Mouse (Mus musculus) myocyte (in vitro differentiated cells): Measurements from ENCODE around the gene Card9. TPM values are rescaled to one million over a fixed set of nuclear protein-coding genes. Genes with fewer than 3 reads are reported as not detected.
A peak's percentile ranks its signal among the peaks of the same experiment; 100 is the strongest.

Experiments
- H3K27me3 ChIP-seq: one replicate; pipeline ENCODE4 v1.6.1; 2011; ENCODE audit not compliant: control insufficient read depth, insufficient read depth, insufficient read length
- H3K36me3 ChIP-seq: one replicate; pipeline ENCODE4 v1.6.1; 2011; ENCODE audit not compliant: control insufficient read depth, insufficient read depth
- H3K4me2 ChIP-seq: one replicate; pipeline ENCODE4 v1.6.1; 2011; ENCODE audit warnings: low read depth, control low read depth
- H3K4me3 ChIP-seq: one replicate; pipeline ENCODE4 v1.5.1; 2011; ENCODE audit warnings: mild to moderate bottlenecking, control low read depth, moderate library complexity
- H3K79me2 ChIP-seq: one replicate; pipeline ENCODE4 v1.6.1; 2011; ENCODE audit not compliant: control insufficient read depth, insufficient read depth
- H3ac ChIP-seq: one replicate; pipeline ENCODE4 v1.6.1; 2011; ENCODE audit not compliant: control insufficient read depth, insufficient read length
- CEBPB ChIP-seq: IDR thresholded peaks from 2 replicates; pipeline ENCODE4 v1.6.1; 2011; ENCODE audit warnings: mild to moderate bottlenecking, moderate library complexity; ENCODE audit not compliant: poor library complexity, insufficient read depth, severe bottlenecking
- E2F4 ChIP-seq: IDR thresholded peaks from one replicate; pipeline ENCODE4 v1.6.1; 2011; ENCODE audit warnings: mild to moderate bottlenecking, control low read depth, moderate library complexity; ENCODE audit not compliant: insufficient read depth
- MAX ChIP-seq: IDR thresholded peaks from one replicate; pipeline ENCODE4 v1.6.1; 2011; ENCODE audit warnings: low read depth, mild to moderate bottlenecking, control low read depth
- MYOD1 ChIP-seq, 3 experiments: IDR thresholded peaks; one replicate each; pipeline ENCODE4 v1.6.1; 2011; ENCODE audit warnings: control low read depth in 2 of 3, low read depth in 2 of 3, mild to moderate bottlenecking in 2 of 3, moderate library complexity in 1 of 3; ENCODE audit not compliant: insufficient read length in 2 of 3, control insufficient read depth in 1 of 3
- MYOG ChIP-seq, 3 experiments: IDR thresholded peaks; one replicate each; pipeline ENCODE4 v1.6.1; 2011; ENCODE audit warnings: control low read depth in 2 of 3, low read depth in 2 of 3, mild to moderate bottlenecking in 2 of 3; ENCODE audit not compliant: insufficient read length in 2 of 3, control insufficient read depth in 1 of 3, insufficient read depth in 1 of 3
- POLR2A ChIP-seq: IDR thresholded peaks from one replicate; pipeline ENCODE4 v1.6.1; 2011; ENCODE audit warnings: low read depth, mild to moderate bottlenecking, control low read depth, moderate library complexity; ENCODE audit not compliant: insufficient read length
- POLR2AphosphoS2 ChIP-seq: IDR thresholded peaks from one replicate; pipeline ENCODE4 v1.6.1; 2011; ENCODE audit warnings: low read depth, control low read depth; ENCODE audit not compliant: insufficient read length
- REST ChIP-seq: IDR thresholded peaks from one replicate; pipeline ENCODE4 v1.6.1; 2011; ENCODE audit warnings: mild to moderate bottlenecking, control low read depth, moderate library complexity; ENCODE audit not compliant: insufficient read depth, insufficient read length
- SRF ChIP-seq: IDR thresholded peaks from one replicate; pipeline ENCODE4 v1.6.1; 2011; ENCODE audit warnings: low read depth; ENCODE audit not compliant: control insufficient read depth, insufficient read length
- TCF12 ChIP-seq: IDR thresholded peaks from one replicate; pipeline ENCODE4 v1.6.1; 2011; ENCODE audit warnings: mild to moderate bottlenecking, control low read depth; ENCODE audit not compliant: poor library complexity, insufficient read depth, severe bottlenecking
- TCF3 ChIP-seq: IDR thresholded peaks from one replicate; pipeline ENCODE4 v1.6.1; 2011; ENCODE audit warnings: low read depth, control low read depth; ENCODE audit not compliant: insufficient read length
- USF1 ChIP-seq: IDR thresholded peaks from one replicate; pipeline ENCODE4 v1.6.1; 2011; ENCODE audit warnings: low read depth, mild to moderate bottlenecking, control low read depth, moderate library complexity
- polyA plus RNA-seq: library from polyadenylated mRNA; unstranded; fragments of >200 nt; fragmentation: generic; extraction: Trizol; gene quantifications from one replicate; pipeline ENCODE4 v1.2.1, GENCODE M21; 2012; ENCODE audit warnings: missing spikeins

Gene Card9
- polyA plus RNA-seq, 1 experiment, result 0.84 TPM

GRCm38 (mm10) chr2:26325386-26326181 is 35.1 kb downstream of the Card9 start:
- H3K36me3 ChIP-seq, result peaks cover 7% of the 10 kb centered on the region
- H3K79me2 ChIP-seq, result no peaks in the 10 kb centered on the region
- no peaks in the 10 kb centered on the region for H3K27me3 ChIP-seq
- H3K4me2 ChIP-seq, result no peak overlapping the region
- H3K4me3 ChIP-seq, result no peak overlapping the region
- no peak overlapping the region for H3ac ChIP-seq
- no peak for TF ChIP-seq TCF3
- TF ChIP-seq POLR2A, result no peak
- no peak for TF ChIP-seq MYOG (IDR thresholded peaks at IDR 0.05; ENCODE audit: control insufficient read depth in 1 of 3, insufficient read depth in 1 of 3, insufficient read length in 2 of 3, low read depth in 2 of 3)
- TF ChIP-seq E2F4, result no peak
- peak; percentile 16 for TF ChIP-seq POLR2AphosphoS2
- no peak for TF ChIP-seq MAX
- peak; percentile 96 for TF ChIP-seq CEBPB
- TF ChIP-seq SRF, result no peak
- TF ChIP-seq REST, result no peak
- no peak for TF ChIP-seq TCF12
- peak in 1 of 3 experiments; percentile 1 for TF ChIP-seq MYOD1 (IDR thresholded peaks at IDR 0.05; ENCODE audit: control insufficient read depth in 1 of 3, insufficient read length in 2 of 3, low read depth in 2 of 3)
- no peak for TF ChIP-seq USF1

DNA sequence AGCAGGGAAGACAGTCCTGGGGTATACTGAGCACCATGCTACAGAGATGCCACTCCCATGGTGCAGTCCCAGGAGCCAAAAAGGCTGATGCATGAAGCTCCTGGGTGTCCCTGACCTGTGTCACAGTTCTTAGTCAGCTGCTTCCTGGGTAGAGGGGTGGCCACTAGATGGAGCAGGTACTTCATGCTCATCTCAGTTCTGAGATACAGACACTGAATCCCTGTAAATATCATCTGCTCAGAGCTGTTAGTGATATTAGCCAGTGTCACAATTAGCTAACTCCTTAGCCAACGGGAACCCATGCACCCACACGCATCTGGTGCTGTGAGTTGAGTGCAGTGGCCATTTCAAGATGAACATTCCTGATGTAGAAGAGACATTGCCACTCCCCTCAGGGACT is 35.8 kb downstream of the Card9 start:
- Histone ChIP-seq H3K79me2 (no peaks in the 10 kb centered on the region), H3ac (no peak overlapping the region), H3K4me3 (no peak overlapping the region), H3K36me3 (peaks cover 7% of the 10 kb centered on the region), H3K27me3 (no peaks in the 10 kb centered on the region), H3K4me2 (no peak overlapping the region)
- TF ChIP-seq MAX (no peak), MYOD1 (IDR thresholded peaks at IDR 0.05; ENCODE audit: control insufficient read depth in 1 of 3, insufficient read length in 2 of 3, low read depth in 2 of 3) (no peak), TCF12 (no peak), POLR2AphosphoS2 (no peak), REST (no peak), MYOG (IDR thresholded peaks at IDR 0.05; ENCODE audit: control insufficient read depth in 1 of 3, insufficient read depth in 1 of 3, insufficient read length in 2 of 3, low read depth in 2 of 3) (no peak), E2F4 (no peak), USF1 (no peak), POLR2A (no peak), TCF3 (no peak)

- Histone ChIP-seq H3K4me3 (no peak overlapping the region), H3K36me3 (peaks cover 7% of the 10 kb centered on the region), H3K79me2 (no peaks in the 10 kb centered on the region), H3ac (no peak overlapping the region), H3K4me2 (no peak overlapping the region), H3K27me3 (no peaks in the 10 kb centered on the region)
- TF ChIP-seq MAX, result no peak
- no peak for TF ChIP-seq POLR2A
- no peak for TF ChIP-seq TCF12
- no peak for TF ChIP-seq E2F4
- TF ChIP-seq SRF, result no peak
These were observed 37.0 kb downstream of the Card9 start for GRCm38 (mm10) chr2:26323589-26324325.

- Histone ChIP-seq H3K36me3 (no peaks in the 10 kb centered on the region), H3ac (no peak overlapping the region), H3K4me2 (no peak overlapping the region), H3K79me2 (peaks cover 8% of the 10 kb centered on the region), H3K27me3 (no peaks in the 10 kb centered on the region), H3K4me3 (no peak overlapping the region)
- no peak for TF ChIP-seq POLR2AphosphoS2
- no peak for TF ChIP-seq REST
- no peak for TF ChIP-seq MYOD1 (IDR thresholded peaks at IDR 0.05; ENCODE audit: control insufficient read depth in 1 of 3, insufficient read length in 2 of 3, low read depth in 2 of 3)
- TF ChIP-seq TCF3, result no peak
- no peak for TF ChIP-seq CEBPB
- no peak for TF ChIP-seq E2F4
- TF ChIP-seq SRF, result no peak
- no peak for TF ChIP-seq USF1
- no peak for TF ChIP-seq MYOG (IDR thresholded peaks at IDR 0.05; ENCODE audit: control insufficient read depth in 1 of 3, insufficient read depth in 1 of 3, insufficient read length in 2 of 3, low read depth in 2 of 3)
- no peak for TF ChIP-seq TCF12
- TF ChIP-seq MAX, result no peak
These were observed 40.2 kb downstream of the Card9 start for GRCm38 (mm10) chr2:26320245-26321185.
